ENCODE assay signal across 9 mouse cellular contexts in genomic region chr11:88140066-88141060, GRCm38 (mm10). TPM values are rescaled to one million over a fixed set of nuclear protein-coding genes. Genes with fewer than 3 reads are reported as not detected.
DNase-seq lines count a peak whose midpoint lies in the region; ATAC-seq and TF ChIP-seq lines count a peak whose summit lies in the region.
"Had no signal": no experiment of that assay in that cellular context is flagged by ENCODE, and none has a peak within 500 bp of the region (broad histone marks: within the 10 kb centered on the region; RNA-seq: fewer than 3 reads in every experiment).

No protein-coding gene starts in this region.

- peaks cover 9% of the 10 kb centered on the region for H3K4me1 ChIP-seq in ES-Bruce4 (ENCODE audit: control insufficient read depth, insufficient read depth, low read length)
- peaks cover 22% of the 10 kb centered on the region for H3K4me1 ChIP-seq in embryonic facial prominence, embryonic 14.5 days (ENCODE audit: control insufficient read depth, insufficient read depth, low read length)
- peaks cover 70% of the 10 kb centered on the region for H3K4me1 ChIP-seq in limb, embryonic 10.5 days
- no peaks in the 10 kb centered on the region; the same call in none of the 2 replicates for H3K4me1 ChIP-seq in stomach, postnatal 0 days (replicated peaks; ENCODE audit: control insufficient read depth, insufficient read depth)

- H3K27me3 ChIP-seq in ES-Bruce4 (ENCODE audit: control insufficient read depth, insufficient read depth, low read length, poor library complexity, severe bottlenecking): no peaks in the 10 kb centered on the region
- no peaks in the 10 kb centered on the region for H3K27me3 ChIP-seq in embryonic facial prominence, embryonic 14.5 days (replicated peaks; ENCODE audit: control insufficient read depth, insufficient read depth, low read length)
- no peaks in the 10 kb centered on the region for H3K27me3 ChIP-seq in limb, embryonic 10.5 days (ENCODE audit: low read depth, poor library complexity, severe bottlenecking)
- no peaks in the 10 kb centered on the region for H3K27me3 ChIP-seq in stomach, postnatal 0 days (ENCODE audit: control insufficient read depth, insufficient read depth, low read length)

- no peaks in the 10 kb centered on the region for H3K36me3 ChIP-seq in ES-Bruce4 (ENCODE audit: control insufficient read depth, insufficient read depth, low read length, poor library complexity, severe bottlenecking)
- no peaks in the 10 kb centered on the region; the same call in 1 of the 2 replicates for H3K36me3 ChIP-seq in embryonic facial prominence, embryonic 14.5 days (ENCODE audit: control insufficient read depth, insufficient read depth, low read length)
- H3K36me3 ChIP-seq in limb, embryonic 10.5 days: peaks cover 5% of the 10 kb centered on the region
- no peaks in the 10 kb centered on the region for H3K36me3 ChIP-seq in stomach, postnatal 0 days (ENCODE audit: control insufficient read depth, insufficient read depth, low read length)

- no peak for DNase-seq in frontal cortex, postnatal 25 days (ENCODE audit: low spot score in 2 of 2)
- DNase-seq in embryonic facial prominence, embryonic 14.5 days (ENCODE audit: low spot score): no peak
- no peak for DNase-seq in limb, embryonic 10.5 days (ENCODE audit: low spot score)
- no peak for DNase-seq in stomach, postnatal 0 days (ENCODE audit: low spot score)
- no peak for DNase-seq in frontal cortex, postnatal 36 days (ENCODE audit: low spot score in 2 of 2)
- DNase-seq in ovary, postnatal 14 days (ENCODE audit: low spot score): no peak

- 35% methylated on average over 13 of the region's 13 CpGs for WGBS in embryonic facial prominence, embryonic 14.5 days
- WGBS in limb, embryonic 10.5 days: 38% methylated on average over 13 of the region's 13 CpGs
- 45% methylated on average over 13 of the region's 13 CpGs for WGBS in stomach, postnatal 0 days

- no peaks in the 10 kb centered on the region for H3K9me3 ChIP-seq in ES-Bruce4 (replicated peaks; ENCODE audit: control insufficient read depth, insufficient read depth, low read length, poor library complexity, severe bottlenecking)
- H3K9me3 ChIP-seq in embryonic facial prominence, embryonic 14.5 days (ENCODE audit: control insufficient read depth, low read length): no peaks in the 10 kb centered on the region
- H3K9me3 ChIP-seq in limb, embryonic 10.5 days (replicated peaks): no peaks in the 10 kb centered on the region
- no peaks in the 10 kb centered on the region for H3K9me3 ChIP-seq in stomach, postnatal 0 days (ENCODE audit: control insufficient read depth, low read length)

- TF ChIP-seq CTCF in ES-Bruce4 (IDR thresholded peaks at IDR 0.05; ENCODE audit: low read depth, low read length): no peak
- TF ChIP-seq CTCF in stomach, postnatal 0 days (IDR thresholded peaks at IDR 0.05; ENCODE audit: low read depth): no peak

- peak; percentile 72 for ATAC-seq in frontal cortex, adult (ENCODE audit: low TSS enrichment)
- ATAC-seq in embryonic facial prominence, embryonic 14.5 days (ENCODE audit: low read depth): peak; percentile 68
- ATAC-seq in stomach, postnatal 0 days (ENCODE audit: low FRiP score, low TSS enrichment): no peak

- no peak overlapping the region for H3K4me3 ChIP-seq in ES-Bruce4 (ENCODE audit: low read depth, low read length)
- H3K4me3 ChIP-seq in embryonic facial prominence, embryonic 14.5 days (ENCODE audit: low read depth, low read length): no peak overlapping the region
- H3K4me3 ChIP-seq in limb, embryonic 10.5 days: 0 out of 2 replicates have a peak overlapping the region, but pooled peaks have one; percentile 31
- no peak overlapping the region for H3K4me3 ChIP-seq in stomach, postnatal 0 days (ENCODE audit: low read depth, low read length)

- H3K27ac ChIP-seq in ES-Bruce4 (ENCODE audit: insufficient read depth, low read length): peak overlapping the region; percentile 97
- peak overlapping the region; percentile 39; the same call in 1 of the 2 replicates for H3K27ac ChIP-seq in embryonic facial prominence, embryonic 14.5 days (replicated peaks; ENCODE audit: low read depth, low read length)
- peak overlapping the region; percentile 76 for H3K27ac ChIP-seq in limb, embryonic 10.5 days
- H3K27ac ChIP-seq in stomach, postnatal 0 days (replicated peaks): peak overlapping the region; percentile 30; the same call in 1 of the 2 replicates
- H3K27ac ChIP-seq: macrophage had no signal

- H3K4me2 ChIP-seq in embryonic facial prominence, embryonic 14.5 days (ENCODE audit: low read depth, low read length): peak overlapping the region; percentile 29; the same call in 1 of the 2 replicates
- no peak overlapping the region for H3K4me2 ChIP-seq in stomach, postnatal 0 days (replicated peaks; ENCODE audit: low read depth)

- TF ChIP-seq EP300 in ES-Bruce4 (IDR thresholded peaks at IDR 0.05; ENCODE audit: insufficient read depth, low read depth, low read length): peak; percentile 75
- no peak for TF ChIP-seq EP300 in stomach, postnatal 0 days (optimal IDR thresholded peaks at IDR 0.05)

- H3K9ac ChIP-seq in ES-Bruce4 (ENCODE audit: low read depth, poor library complexity, severe bottlenecking): peak overlapping the region; percentile 19; the same call in 1 of the 2 replicates
- H3K9ac ChIP-seq in embryonic facial prominence, embryonic 14.5 days (ENCODE audit: low read depth, low read length): no peak overlapping the region
- no peak overlapping the region for H3K9ac ChIP-seq in stomach, postnatal 0 days (ENCODE audit: low read length)

- TF ChIP-seq POLR2A in ES-Bruce4 (IDR thresholded peaks at IDR 0.05; ENCODE audit: insufficient read depth, low read length): no peak

RNA-seq across cellular contexts. Expression of gene Cuedc1, which starts 42.5 kb away (rescaled TPM):
- polyA plus RNA-seq in ES-Bruce4 (2011; ENCODE audit: insufficient read depth, insufficient read length, low read depth, missing spikeins): 21.9 and 22.5 TPM in 2 replicates
- 17.4 and 17.7 TPM in 2 replicates for polyA plus RNA-seq in embryonic facial prominence, embryonic 14.5 days (2014; fragmentation: Nextera tagmentation; extraction: Ambion mirVana)
- 15.0 and 22.6 TPM in 2 replicates for polyA plus RNA-seq in limb, embryonic 10.5 days (2016; fragmentation: Nextera tagmentation; extraction: Ambion mirVana)
- polyA plus RNA-seq in stomach, postnatal 0 days (2015; fragmentation: Nextera tagmentation; extraction: Ambion mirVana): 12.8 and 13.7 TPM in 2 replicates

Comparison
In these comparisons a context has a peak if more than half of its experiments do, and no peak if none do; other contexts are left out.
1. H3K27ac ChIP-seq: peak in every context shown above with its lines; median percentile 97 in ES-Bruce4; 76 in limb, embryonic 10.5 days; 39 in embryonic facial prominence, embryonic 14.5 days; 30 in stomach, postnatal 0 days.